Mouse (Mus musculus) splenic B cell, adult 2 months (primary cell): Measurements from ENCODE around the gene Phc2.

Experiments used
- DNase-seq: peaks from one replicate; pipeline ENCODE4 v3.0.0-alpha.2; 2011; ENCODE audit warnings: low read depth, low spot score
- H3K27me3 ChIP-seq: 2 replicates; pipeline ENCODE4 v1.6.1; 2012; ENCODE audit warnings: mild to moderate bottlenecking, low read length, moderate library complexity, mixed read lengths; ENCODE audit not compliant: control insufficient read depth, poor library complexity, insufficient read depth, severe bottlenecking
- H3K36me3 ChIP-seq: 2 replicates; pipeline ENCODE4 v1.6.1; 2012; ENCODE audit warnings: mild to moderate bottlenecking, low read length, moderate library complexity, mixed read lengths; ENCODE audit not compliant: control insufficient read depth, poor library complexity, insufficient read depth, severe bottlenecking

Phc2 gene

GRCm38 (mm10) chr4:128801675-128802465 lies 147.4 kb downstream of the Phc2 start:
- H3K36me3 ChIP-seq = no peaks in the 10 kb centered on the region
- H3K27me3 ChIP-seq = no peaks in the 10 kb centered on the region

More at GRCm38 (mm10) chr4:128801675-128802465, 147.4 kb downstream of the Phc2 start:
- no peak for DNase-seq
